Mouse (Mus musculus): ENCODE data around the gene Atp8a2.

GRCm38 (mm10) chr14:59887061-59887861 is 309.7 kb downstream of the Atp8a2 start:
- TF ChIP-seq CTCF (IDR thresholded peaks at IDR 0.05) (no peak), EP300 (IDR thresholded peaks at IDR 0.05; ENCODE audit: insufficient read depth, low read depth, low read length) (no peak)
